Mouse (Mus musculus): ENCODE results near the gene Lamc2. TPM values are rescaled to one million over a fixed set of nuclear protein-coding genes. Genes with fewer than 3 reads are reported as not detected.

Gene Lamc2
- total and polyA plus RNA-seq, 2 experiments = 0.05 to 0.18 TPM

- WGBS = 55% methylated on average over 5 of the region's 5 CpGs
- Histone ChIP-seq H3K36me3 (ENCODE audit: control insufficient read depth, insufficient read depth, low read length) (no peaks in the 10 kb centered on the region), H3K27ac (replicated peaks; ENCODE audit: insufficient read depth, low read depth, low read length) (no peak overlapping the region), H3K4me1 (ENCODE audit: control insufficient read depth, insufficient read depth, low read length) (no peaks in the 10 kb centered on the region), H3K9ac (ENCODE audit: low read depth, low read length) (no peak overlapping the region), H3K4me3 (ENCODE audit: insufficient read depth, low read depth, low read length) (no peak overlapping the region), H3K27me3 (ENCODE audit: control insufficient read depth, insufficient read depth, low read length) (no peaks in the 10 kb centered on the region), H3K79me2 (ENCODE audit: control insufficient read depth, insufficient read depth, low read length) (no peaks in the 10 kb centered on the region)
- TF ChIP-seq POLR2A (IDR thresholded peaks at IDR 0.05; ENCODE audit: extremely low read depth, insufficient read depth, low read length) = no peak
- no peak for TF ChIP-seq CTCF (IDR thresholded peaks at IDR 0.05; ENCODE audit: low read depth, low read length)
- DNase-seq (ENCODE audit: extremely low read depth, low read depth, low spot score) = no peak
Observed at GRCm38 (mm10) chr1:153191943-153192329, 5.7 kb upstream of the Lamc2 start.

GRCm38 (mm10) chr1:153191237-153191942 is 5.1 kb upstream of the Lamc2 start:
- Histone ChIP-seq H3K9ac (ENCODE audit: low read depth, low read length) (no peak overlapping the region), H3K4me1 (ENCODE audit: control insufficient read depth, insufficient read depth, low read length) (no peaks in the 10 kb centered on the region), H3K27ac (replicated peaks; ENCODE audit: insufficient read depth, low read depth, low read length) (no peak overlapping the region), H3K27me3 (ENCODE audit: control insufficient read depth, insufficient read depth, low read length) (peaks cover 1% of the 10 kb centered on the region; the same call in 1 of the 2 replicates), H3K36me3 (ENCODE audit: control insufficient read depth, insufficient read depth, low read length) (no peaks in the 10 kb centered on the region), H3K4me3 (ENCODE audit: insufficient read depth, low read depth, low read length) (no peak overlapping the region), H3K79me2 (ENCODE audit: control insufficient read depth, insufficient read depth, low read length) (no peaks in the 10 kb centered on the region)
- DNase-seq (ENCODE audit: extremely low read depth, low read depth, low spot score) = no peak
- 94% methylated on average over 15 of the region's 15 CpGs for WGBS
- TF ChIP-seq CTCF (IDR thresholded peaks at IDR 0.05; ENCODE audit: low read depth, low read length) (no peak), POLR2A (IDR thresholded peaks at IDR 0.05; ENCODE audit: extremely low read depth, insufficient read depth, low read length) (no peak)

GRCm38 (mm10) chr1:153188081-153188480 is 1.8 kb upstream of the Lamc2 start:
- 70% methylated on average over 3 of the region's 3 CpGs for WGBS
- Histone ChIP-seq H3K9ac (ENCODE audit: low read depth, low read length) (no peak overlapping the region), H3K79me2 (ENCODE audit: control insufficient read depth, insufficient read depth, low read length) (no peaks in the 10 kb centered on the region), H3K27me3 (ENCODE audit: control insufficient read depth, insufficient read depth, low read length) (peaks cover 12% of the 10 kb centered on the region), H3K4me3 (ENCODE audit: insufficient read depth, low read depth, low read length) (no peak overlapping the region), H3K27ac (replicated peaks; ENCODE audit: insufficient read depth, low read depth, low read length) (no peak overlapping the region), H3K4me1 (ENCODE audit: control insufficient read depth, insufficient read depth, low read length) (peaks cover 6% of the 10 kb centered on the region), H3K36me3 (ENCODE audit: control insufficient read depth, insufficient read depth, low read length) (no peaks in the 10 kb centered on the region)
- TF ChIP-seq POLR2A (IDR thresholded peaks at IDR 0.05; ENCODE audit: extremely low read depth, insufficient read depth, low read length) = no peak
- no peak for TF ChIP-seq CTCF (IDR thresholded peaks at IDR 0.05; ENCODE audit: low read depth, low read length)
- no peak for DNase-seq (ENCODE audit: extremely low read depth, low read depth, low spot score)

GRCm38 (mm10) chr1:153180586-153181289 is 5.5 kb downstream of the Lamc2 start:
- Histone ChIP-seq H3K4me3 (ENCODE audit: insufficient read depth, low read depth, low read length) (no peak overlapping the region), H3K4me1 (ENCODE audit: control insufficient read depth, insufficient read depth, low read length) (peaks cover 4% of the 10 kb centered on the region; the same call in 1 of the 2 replicates), H3K79me2 (ENCODE audit: control insufficient read depth, insufficient read depth, low read length) (no peaks in the 10 kb centered on the region), H3K36me3 (ENCODE audit: control insufficient read depth, insufficient read depth, low read length) (no peaks in the 10 kb centered on the region), H3K9ac (ENCODE audit: low read depth, low read length) (no peak overlapping the region), H3K27me3 (ENCODE audit: control insufficient read depth, insufficient read depth, low read length) (peaks cover 5% of the 10 kb centered on the region; the same call in 1 of the 2 replicates), H3K27ac (replicated peaks; ENCODE audit: insufficient read depth, low read depth, low read length) (no peak overlapping the region)
- no peak for TF ChIP-seq CTCF (IDR thresholded peaks at IDR 0.05; ENCODE audit: low read depth, low read length)
- no peak for TF ChIP-seq POLR2A (IDR thresholded peaks at IDR 0.05; ENCODE audit: extremely low read depth, insufficient read depth, low read length)
- DNase-seq (ENCODE audit: extremely low read depth, low read depth, low spot score) = no peak
- 63% methylated on average over 9 of the region's 9 CpGs for WGBS

- Histone ChIP-seq H3K4me1 (ENCODE audit: control insufficient read depth, insufficient read depth, low read length) (no peaks in the 10 kb centered on the region), H3K9ac (ENCODE audit: low read depth, low read length) (no peak overlapping the region), H3K4me3 (ENCODE audit: insufficient read depth, low read depth, low read length) (no peak overlapping the region), H3K36me3 (ENCODE audit: control insufficient read depth, insufficient read depth, low read length) (no peaks in the 10 kb centered on the region), H3K79me2 (ENCODE audit: control insufficient read depth, insufficient read depth, low read length) (no peaks in the 10 kb centered on the region), H3K27me3 (ENCODE audit: control insufficient read depth, insufficient read depth, low read length) (peaks cover 3% of the 10 kb centered on the region; the same call in 1 of the 2 replicates), H3K27ac (replicated peaks; ENCODE audit: insufficient read depth, low read depth, low read length) (no peak overlapping the region)
- no peak for DNase-seq (ENCODE audit: extremely low read depth, low read depth, low spot score)
- TF ChIP-seq POLR2A (IDR thresholded peaks at IDR 0.05; ENCODE audit: extremely low read depth, insufficient read depth, low read length) (no peak), CTCF (IDR thresholded peaks at IDR 0.05; ENCODE audit: low read depth, low read length) (no peak)
- 87% methylated on average over 4 of the region's 4 CpGs for WGBS
Observed at GRCm38 (mm10) chr1:153180160-153180559, 6.1 kb downstream of the Lamc2 start.

- no peak overlapping the region for H3K4me3 ChIP-seq (ENCODE audit: insufficient read depth, low read depth, low read length)
- no peaks in the 10 kb centered on the region for H3K27me3 ChIP-seq (ENCODE audit: control insufficient read depth, insufficient read depth, low read length)
- 79% methylated on average over 12 of the region's 12 CpGs for WGBS
- H3K9ac ChIP-seq (ENCODE audit: low read depth, low read length) = no peak overlapping the region
- no peak overlapping the region for H3K27ac ChIP-seq (replicated peaks; ENCODE audit: insufficient read depth, low read depth, low read length)
- no peak for DNase-seq (ENCODE audit: extremely low read depth, low read depth, low spot score)
- no peaks in the 10 kb centered on the region for H3K4me1 ChIP-seq (ENCODE audit: control insufficient read depth, insufficient read depth, low read length)
- no peaks in the 10 kb centered on the region for H3K36me3 ChIP-seq (ENCODE audit: control insufficient read depth, insufficient read depth, low read length)
- TF ChIP-seq POLR2A (IDR thresholded peaks at IDR 0.05; ENCODE audit: extremely low read depth, insufficient read depth, low read length) (no peak), CTCF (IDR thresholded peaks at IDR 0.05; ENCODE audit: low read depth, low read length) (no peak)
- no peaks in the 10 kb centered on the region for H3K79me2 ChIP-seq (ENCODE audit: control insufficient read depth, insufficient read depth, low read length)
Observed at GRCm38 (mm10) chr1:153174801-153175200, 11.4 kb downstream of the Lamc2 start.
